Mouse (Mus musculus) bone marrow macrophage, adult 2 months (primary cell): ENCODE measurements at regions not wholly inside any gene's neighbourhood (a gene's known extent, or its start where the extent isn't known, plus 50 kb on each side); places are given as distances from the start of the nearest gene placed in this dataset.

Experiments used
- H3K27ac ChIP-seq: 2 replicates; pipeline ENCODE4 v1.5.1; 2012; ENCODE audit warnings: low read depth, low read length; ENCODE audit not compliant: insufficient read depth
- H3K4me1 ChIP-seq: 2 replicates; pipeline ENCODE4 v1.6.1; 2012; ENCODE audit warnings: low read length; ENCODE audit not compliant: control insufficient read depth, insufficient read depth
- H3K4me3 ChIP-seq: 2 replicates; pipeline ENCODE4 v1.5.1; 2012; ENCODE audit warnings: mild to moderate bottlenecking, low read length, moderate library complexity; ENCODE audit not compliant: insufficient read depth
- CTCF ChIP-seq: IDR thresholded peaks from 2 replicates; pipeline ENCODE4 v1.5.1; 2012; ENCODE audit warnings: low read depth, mild to moderate bottlenecking, low read length, moderate library complexity
- POLR2A ChIP-seq: IDR thresholded peaks from 2 replicates; pipeline ENCODE4 v1.6.1; 2012; ENCODE audit warnings: mild to moderate bottlenecking, low read depth, low read length, borderline replicate concordance

GRCm38 (mm10) chr10:10116442-10116841 lies 215.6 kb upstream of the Stxbp5 start:
- Histone ChIP-seq H3K27ac (no peak overlapping the region), H3K4me1 (peaks cover 4% of the 10 kb centered on the region; the same call in 1 of the 2 replicates), H3K4me3 (no peak overlapping the region)
- TF ChIP-seq CTCF (no peak), POLR2A (no peak)

- no peak for TF ChIP-seq CTCF
- TF ChIP-seq POLR2A = no peak
- Histone ChIP-seq H3K4me3 (no peak overlapping the region), H3K27ac (no peak overlapping the region), H3K4me1 (peaks cover 4% of the 10 kb centered on the region; the same call in 1 of the 2 replicates)
Measured at GRCm38 (mm10) chr10:10113256-10113655, 212.4 kb upstream of the Stxbp5 start.

DNA sequence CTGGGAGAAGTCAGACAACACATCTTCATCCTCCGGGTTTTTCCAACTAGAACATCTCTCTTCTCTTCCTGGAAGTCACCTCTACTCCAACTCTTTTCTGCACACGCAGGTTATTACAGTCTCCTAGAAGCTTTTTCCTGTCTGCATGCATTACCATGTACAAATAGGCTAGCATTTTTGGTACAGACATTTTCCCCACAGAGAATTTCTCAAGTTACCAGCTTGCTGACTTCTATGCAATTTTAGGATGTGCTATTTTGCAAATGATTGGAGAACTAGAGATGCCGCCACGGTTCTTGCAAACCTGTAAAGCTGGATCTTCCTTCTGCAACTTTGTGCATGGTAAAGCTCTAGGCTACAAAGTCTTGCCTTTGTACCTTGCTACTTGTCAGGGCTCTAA lies 210.2 kb upstream of the Stxbp5 start:
- Histone ChIP-seq H3K27ac (no peak overlapping the region), H3K4me1 (peaks cover 4% of the 10 kb centered on the region; the same call in 1 of the 2 replicates), H3K4me3 (no peak overlapping the region)
- TF ChIP-seq POLR2A = no peak

DNA sequence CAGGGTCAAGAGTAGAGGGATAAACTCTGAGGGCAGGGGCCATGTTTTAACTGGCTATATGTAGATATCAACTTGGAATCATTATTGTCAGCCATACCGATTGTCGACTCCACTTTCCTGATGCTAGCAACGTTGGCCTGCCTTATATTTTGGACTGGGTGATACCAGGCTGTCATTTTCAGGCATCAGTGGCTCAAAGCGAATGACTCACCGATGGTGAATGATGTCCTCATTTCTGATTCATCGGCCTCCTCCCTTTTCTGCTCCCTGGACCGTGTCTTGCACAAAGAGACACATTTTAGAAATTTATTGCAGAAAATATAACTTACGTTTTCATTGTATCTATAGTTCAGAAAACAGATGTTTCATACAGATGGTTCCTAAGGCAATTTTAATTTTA lies 209.0 kb upstream of the Stxbp5 start:
- Histone ChIP-seq H3K4me3 (no peak overlapping the region), H3K4me1 (peaks cover 3% of the 10 kb centered on the region; the same call in 1 of the 2 replicates), H3K27ac (no peak overlapping the region)
- TF ChIP-seq POLR2A (no peak), CTCF (no peak)

- H3K4me3 ChIP-seq = no peak overlapping the region
- H3K27ac ChIP-seq = no peak overlapping the region
- H3K4me1 ChIP-seq = no peaks in the 10 kb centered on the region
- TF ChIP-seq CTCF (no peak), POLR2A (no peak)
Measured at GRCm38 (mm10) chr10:10107123-10107525, 206.2 kb upstream of the Stxbp5 start.

GRCm38 (mm10) chr10:10106646-10107045 lies 205.8 kb upstream of the Stxbp5 start:
- TF ChIP-seq POLR2A (no peak), CTCF (no peak)
- Histone ChIP-seq H3K27ac (no peak overlapping the region), H3K4me3 (no peak overlapping the region), H3K4me1 (no peaks in the 10 kb centered on the region)

DNA sequence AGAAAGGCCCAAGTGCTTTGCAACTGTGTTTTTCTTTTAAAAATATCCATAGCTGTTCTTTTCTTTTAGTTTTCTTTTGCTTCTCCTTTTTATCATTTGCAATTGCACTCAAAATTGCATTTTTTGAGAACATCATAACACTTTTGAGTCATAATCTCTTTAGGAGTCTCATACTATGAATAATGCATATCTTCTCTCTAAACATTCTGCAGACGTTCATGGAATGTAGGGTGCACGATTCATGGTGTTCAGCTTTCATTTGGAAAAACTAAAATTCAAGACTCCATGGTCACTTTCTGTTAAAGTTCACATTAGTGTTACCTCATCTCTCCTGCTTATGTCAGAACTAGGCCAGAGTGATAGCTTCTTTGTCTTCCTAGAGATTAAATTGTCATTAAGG lies 200.8 kb upstream of the Stxbp5 start:
- H3K4me1 ChIP-seq = no peaks in the 10 kb centered on the region
- H3K27ac ChIP-seq = no peak overlapping the region
- no peak overlapping the region for H3K4me3 ChIP-seq
- TF ChIP-seq POLR2A = no peak
- TF ChIP-seq CTCF = no peak

- Histone ChIP-seq H3K27ac (no peak overlapping the region), H3K4me3 (no peak overlapping the region), H3K4me1 (peaks cover 5% of the 10 kb centered on the region)
- TF ChIP-seq POLR2A (no peak), CTCF (no peak)
Measured at GRCm38 (mm10) chr10:10098521-10098920, 197.6 kb upstream of the Stxbp5 start.

DNA sequence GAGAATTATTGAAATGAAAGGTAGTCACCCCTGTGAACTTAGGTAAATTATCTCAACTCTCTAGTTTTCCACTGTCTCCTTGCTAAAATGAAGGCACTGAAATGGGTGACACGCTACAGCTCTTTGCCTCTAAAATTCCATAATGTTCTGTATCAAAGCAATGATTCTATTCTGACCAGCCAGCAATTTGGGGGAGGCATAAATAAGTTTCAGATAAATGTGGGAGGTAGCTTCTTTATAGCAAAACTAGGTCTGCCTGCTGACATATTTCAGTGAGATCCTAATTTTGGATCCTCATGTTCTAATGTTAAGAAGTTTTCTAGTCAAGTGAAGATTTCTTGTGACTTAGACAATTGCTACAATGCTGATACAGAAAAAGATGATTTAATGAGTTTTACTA lies 193.2 kb upstream of the Stxbp5 start:
- TF ChIP-seq CTCF (no peak), POLR2A (no peak)
- H3K4me3 ChIP-seq = no peak overlapping the region
- no peak overlapping the region for H3K27ac ChIP-seq
- H3K4me1 ChIP-seq = peaks cover 7% of the 10 kb centered on the region

DNA sequence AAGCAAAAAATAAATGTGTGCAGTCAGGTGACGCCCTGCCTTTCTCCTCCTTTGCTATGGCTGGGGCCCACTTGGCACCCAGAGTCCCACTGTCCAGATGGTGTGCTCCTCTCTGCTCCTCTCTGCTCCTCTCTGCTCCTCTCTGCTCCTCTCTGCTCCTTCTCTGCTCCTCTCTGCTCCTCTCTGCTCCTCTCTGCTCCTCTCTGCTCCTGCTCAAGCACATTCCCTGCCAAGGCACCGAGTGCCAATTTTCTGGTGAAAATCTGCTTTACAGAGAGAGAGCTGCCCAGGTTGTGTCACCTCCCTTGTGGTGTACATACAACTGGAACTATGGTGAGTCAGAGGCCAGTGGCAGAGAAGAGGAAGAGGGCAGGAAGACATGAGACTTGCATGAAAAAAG lies 192.8 kb upstream of the Stxbp5 start:
- Histone ChIP-seq H3K27ac (no peak overlapping the region), H3K4me1 (peaks cover 7% of the 10 kb centered on the region), H3K4me3 (no peak overlapping the region)
- TF ChIP-seq CTCF (no peak), POLR2A (no peak)

GRCm38 (mm10) chr10:10085934-10086333 lies 185.1 kb upstream of the Stxbp5 start:
- H3K4me3 ChIP-seq = no peak overlapping the region
- TF ChIP-seq CTCF (no peak), POLR2A (no peak)
- H3K4me1 ChIP-seq = no peaks in the 10 kb centered on the region
- H3K27ac ChIP-seq = no peak overlapping the region
